Mouse (Mus musculus): ENCODE measurements at regions not wholly inside any gene's neighbourhood (a gene's known extent, or its start where the extent isn't known, plus 50 kb on each side); places are given as distances from the start of the nearest gene placed in this dataset.

- Histone ChIP-seq H3K4me3 (ENCODE audit: low read depth, low read length) (no peak overlapping the region), H3K9me3 (ENCODE audit: low read depth, low read length) (no peaks in the 10 kb centered on the region), H3K4me2 (no peak overlapping the region), H3K36me3 (ENCODE audit: insufficient read depth) (no peaks in the 10 kb centered on the region), H3K9ac (no peak overlapping the region), H3K4me1 (ENCODE audit: insufficient read depth) (peaks cover 10% of the 10 kb centered on the region; the same call in 1 of the 2 replicates), H3K27ac (ENCODE audit: low read depth) (no peak overlapping the region), H3K27me3 (ENCODE audit: insufficient read depth, low read length) (no peaks in the 10 kb centered on the region)
- WGBS, result 62% methylated on average over 4 of the region's 4 CpGs
- DNase-seq (no peak), ATAC-seq (ENCODE audit: insufficient read depth) (no peak)
- no peak for TF ChIP-seq CTCF (IDR thresholded peaks at IDR 0.05; ENCODE audit: low read depth)
These were observed 67.7 kb upstream of the Lgalsl start for GRCm38 (mm10) chr11:20898558-20898957.

DNA sequence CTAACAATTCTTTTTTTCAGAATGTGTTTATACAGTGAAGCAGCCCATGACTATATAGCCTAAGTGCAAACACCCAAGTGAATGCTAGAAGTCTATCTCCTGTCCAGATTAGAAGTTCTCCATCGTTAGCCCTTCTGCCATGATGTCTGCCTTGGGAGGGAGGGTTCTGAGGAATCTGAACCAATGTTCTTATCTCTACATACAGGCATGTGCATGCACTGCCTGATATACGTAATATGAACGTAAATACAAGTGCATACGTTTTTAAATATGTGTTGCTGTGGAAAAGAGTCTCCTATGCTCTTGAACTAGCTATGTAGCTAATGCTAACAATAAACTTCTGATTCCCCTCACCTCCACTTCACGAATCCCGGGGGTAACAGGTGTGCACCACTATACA lies 68.9 kb upstream of the Lgalsl start:
- WGBS, result 77% methylated on average over 6 of the region's 6 CpGs
- H3K9me3 ChIP-seq (ENCODE audit: low read depth, low read length), result no peaks in the 10 kb centered on the region

GRCm38 (mm10) chr11:20902001-20902400 lies 71.1 kb upstream of the Lgalsl start:
- no peaks in the 10 kb centered on the region for H3K36me3 ChIP-seq (ENCODE audit: insufficient read depth)
- ATAC-seq (ENCODE audit: insufficient read depth) (no peak), DNase-seq (no peak)
- H3K9me3 ChIP-seq (ENCODE audit: low read depth, low read length), result no peaks in the 10 kb centered on the region
- no peaks in the 10 kb centered on the region for H3K27me3 ChIP-seq (ENCODE audit: insufficient read depth, low read length)
- H3K4me2 ChIP-seq, result no peak overlapping the region
- no peak for TF ChIP-seq CTCF (IDR thresholded peaks at IDR 0.05; ENCODE audit: low read depth)
- no peak overlapping the region for H3K27ac ChIP-seq (ENCODE audit: low read depth)
- 64% methylated on average over 2 of the region's 2 CpGs for WGBS
- H3K9ac ChIP-seq, result no peak overlapping the region
- no peak overlapping the region for H3K4me3 ChIP-seq (ENCODE audit: low read depth, low read length)
- no peaks in the 10 kb centered on the region for H3K4me1 ChIP-seq (ENCODE audit: insufficient read depth)

More for the DNA sequence above, 68.9 kb upstream of the Lgalsl start:
- H3K9ac ChIP-seq, result no peak overlapping the region
- no peak overlapping the region for H3K27ac ChIP-seq (ENCODE audit: low read depth)
- no peak overlapping the region for H3K4me3 ChIP-seq (ENCODE audit: low read depth, low read length)
- H3K27me3 ChIP-seq (ENCODE audit: insufficient read depth, low read length), result no peaks in the 10 kb centered on the region
- DNase-seq (no peak), ATAC-seq (ENCODE audit: insufficient read depth) (no peak)
- TF ChIP-seq CTCF (IDR thresholded peaks at IDR 0.05; ENCODE audit: low read depth), result no peak
- no peaks in the 10 kb centered on the region for H3K36me3 ChIP-seq (ENCODE audit: insufficient read depth)
- H3K4me2 ChIP-seq, result no peak overlapping the region
- peaks cover 10% of the 10 kb centered on the region; the same call in 1 of the 2 replicates for H3K4me1 ChIP-seq (ENCODE audit: insufficient read depth)

- Histone ChIP-seq H3K36me3 (ENCODE audit: insufficient read depth) (no peaks in the 10 kb centered on the region), H3K4me3 (ENCODE audit: low read depth, low read length) (no peak overlapping the region), H3K27ac (ENCODE audit: low read depth) (no peak overlapping the region), H3K9ac (no peak overlapping the region), H3K4me1 (ENCODE audit: insufficient read depth) (no peaks in the 10 kb centered on the region), H3K27me3 (ENCODE audit: insufficient read depth, low read length) (no peaks in the 10 kb centered on the region), H3K4me2 (no peak overlapping the region), H3K9me3 (ENCODE audit: low read depth, low read length) (no peaks in the 10 kb centered on the region)
- no peak for TF ChIP-seq CTCF (IDR thresholded peaks at IDR 0.05; ENCODE audit: low read depth)
- 74% methylated on average over 8 of the region's 8 CpGs for WGBS
- no peak for ATAC-seq (ENCODE audit: insufficient read depth)
- DNase-seq, result no peak
These were observed 72.1 kb upstream of the Lgalsl start for GRCm38 (mm10) chr11:20902910-20903309.

DNA sequence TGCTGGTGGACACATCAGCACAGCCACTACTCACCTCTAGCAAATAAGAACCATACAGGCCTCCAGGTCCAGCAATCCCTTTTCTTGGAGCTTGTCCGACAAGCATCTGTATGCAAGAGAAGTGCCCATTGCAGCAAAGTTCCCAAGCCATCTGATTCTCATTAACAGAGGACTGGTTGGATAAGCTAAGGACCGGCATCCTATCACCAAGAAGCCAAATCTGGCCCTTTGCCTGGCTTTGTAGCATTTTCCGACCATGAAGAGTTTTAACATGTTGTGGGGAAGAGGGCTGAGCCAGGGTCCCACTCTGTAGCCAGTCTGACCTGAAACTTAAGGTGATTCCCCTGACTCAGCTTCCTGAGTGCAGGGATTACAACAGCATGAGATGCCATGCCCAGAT lies 77.1 kb upstream of the Lgalsl start:
- H3K4me2 ChIP-seq, result no peak overlapping the region
- H3K4me3 ChIP-seq (ENCODE audit: low read depth, low read length), result no peak overlapping the region
- H3K9ac ChIP-seq, result no peak overlapping the region
- ATAC-seq (ENCODE audit: insufficient read depth), result no peak
- no peak for DNase-seq
- no peaks in the 10 kb centered on the region for H3K27me3 ChIP-seq (ENCODE audit: insufficient read depth, low read length)
- H3K9me3 ChIP-seq (ENCODE audit: low read depth, low read length), result no peaks in the 10 kb centered on the region
- no peak for TF ChIP-seq CTCF (IDR thresholded peaks at IDR 0.05; ENCODE audit: low read depth)
- H3K4me1 ChIP-seq (ENCODE audit: insufficient read depth), result no peaks in the 10 kb centered on the region
- no peaks in the 10 kb centered on the region for H3K36me3 ChIP-seq (ENCODE audit: insufficient read depth)
- no peak overlapping the region for H3K27ac ChIP-seq (ENCODE audit: low read depth)
- whole genome bisulfite sequencing, result 51% methylated on average over 3 of the region's 3 CpGs

DNA sequence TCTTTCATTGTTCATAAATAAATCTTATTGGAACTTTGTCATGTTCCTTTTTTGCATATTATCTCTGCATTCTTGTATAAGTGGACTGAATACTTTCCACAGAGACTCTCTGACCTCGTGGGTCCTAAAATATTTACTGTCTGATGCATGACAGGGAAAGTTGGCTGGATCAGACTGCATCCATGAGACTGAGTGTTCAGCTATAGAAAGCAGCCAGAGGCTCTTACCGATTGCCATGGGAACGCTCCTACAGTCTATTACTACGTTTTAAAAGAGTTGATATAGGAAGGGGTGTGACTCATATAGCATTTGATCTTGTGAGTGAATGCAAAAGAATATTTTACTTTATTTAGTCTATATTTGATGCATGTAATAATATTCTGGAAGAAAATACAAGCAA lies 77.6 kb upstream of the Lgalsl start:
- WGBS, result 53% methylated on average over 4 of the region's 4 CpGs
- Histone ChIP-seq H3K4me2 (no peak overlapping the region), H3K27ac (ENCODE audit: low read depth) (no peak overlapping the region), H3K4me1 (ENCODE audit: insufficient read depth) (no peaks in the 10 kb centered on the region), H3K9ac (no peak overlapping the region), H3K27me3 (ENCODE audit: insufficient read depth, low read length) (no peaks in the 10 kb centered on the region), H3K9me3 (ENCODE audit: low read depth, low read length) (no peaks in the 10 kb centered on the region), H3K4me3 (ENCODE audit: low read depth, low read length) (no peak overlapping the region), H3K36me3 (ENCODE audit: insufficient read depth) (no peaks in the 10 kb centered on the region)
- TF ChIP-seq CTCF (IDR thresholded peaks at IDR 0.05; ENCODE audit: low read depth), result no peak
- DNase-seq, result no peak
- no peak for ATAC-seq (ENCODE audit: insufficient read depth)

DNA sequence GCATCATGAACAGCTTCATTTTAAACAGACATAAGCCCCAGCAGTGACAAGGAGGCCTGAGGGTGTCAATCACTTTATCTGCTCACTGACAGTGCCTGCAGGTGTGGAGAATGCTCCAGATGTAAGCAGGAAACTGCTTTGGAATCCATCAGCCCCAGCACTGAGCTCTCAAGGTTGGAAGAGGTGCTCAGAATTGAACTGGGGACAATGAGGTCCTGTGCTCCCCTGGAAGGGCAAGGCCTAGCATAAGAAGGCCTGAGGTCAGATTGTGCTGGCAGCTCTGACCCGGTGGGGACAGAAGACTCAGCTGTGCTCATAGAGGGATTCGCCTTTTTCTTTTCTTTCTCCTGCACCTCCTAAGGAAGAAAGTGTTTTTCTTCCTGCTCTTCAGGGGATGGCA lies 82.2 kb upstream of the Lgalsl start:
- no peak for DNase-seq
- Histone ChIP-seq H3K4me3 (ENCODE audit: low read depth, low read length) (no peak overlapping the region), H3K4me1 (ENCODE audit: insufficient read depth) (peaks cover 24% of the 10 kb centered on the region), H3K4me2 (no peak overlapping the region), H3K9me3 (ENCODE audit: low read depth, low read length) (no peaks in the 10 kb centered on the region), H3K9ac (no peak overlapping the region), H3K27me3 (ENCODE audit: insufficient read depth, low read length) (no peaks in the 10 kb centered on the region), H3K27ac (ENCODE audit: low read depth) (no peak overlapping the region), H3K36me3 (ENCODE audit: insufficient read depth) (no peaks in the 10 kb centered on the region)
- no peak for TF ChIP-seq CTCF (IDR thresholded peaks at IDR 0.05; ENCODE audit: low read depth)
- no peak for ATAC-seq (ENCODE audit: insufficient read depth)
- WGBS, result 86% methylated on average over 2 of the region's 2 CpGs
